Mouse (Mus musculus) megakaryocyte, embryonic 14.5 days (primary cell): Measurements from ENCODE around the gene A630001G21Rik. TPM values are rescaled to one million over a fixed set of nuclear protein-coding genes. Genes with fewer than 3 reads are reported as not detected.

Source experiments
- H3K27me3 ChIP-seq: replicated peaks from 2 replicates; pipeline ENCODE3; 2012; ENCODE audit warnings: inconsistent platforms
- H3K36me3 ChIP-seq: replicated peaks from 2 replicates; pipeline ENCODE3; 2012; ENCODE audit warnings: low read length, inconsistent platforms, mixed read lengths
- H3K4me1 ChIP-seq: 2 replicates; pipeline ENCODE4 v1.6.1; 2012; ENCODE audit warnings: inconsistent platforms
- H3K4me3 ChIP-seq: replicated peaks from 2 replicates; pipeline ENCODE3; 2012; ENCODE audit warnings: moderate library complexity, mild to moderate bottlenecking, inconsistent platforms
- H3K9me3 ChIP-seq: 2 replicates; pipeline ENCODE4 v1.6.1; 2012; ENCODE audit warnings: inconsistent platforms
- FLI1 ChIP-seq: IDR thresholded peaks from 2 replicates; pipeline ENCODE4 v1.6.1; 2012; ENCODE audit warnings: low read length, inconsistent platforms, mixed read lengths
- GATA1 ChIP-seq: IDR thresholded peaks from 3 replicates; pipeline ENCODE4 v1.6.1; 2012; ENCODE audit warnings: mixed read lengths, low read length, inconsistent platforms, borderline replicate concordance
- polyA plus RNA-seq: library from polyadenylated mRNA; stranded (reverse); fragments of >175 nt; gene quantifications from 2 replicates; pipeline ENCODE4 v1.2.3, GENCODE M21; 2012; ENCODE audit warnings: low replicate concordance; ENCODE audit not compliant: insufficient read depth

Gene A630001G21Rik
- polyA plus RNA-seq, 1 experiment: 5.2 TPM

- Histone ChIP-seq H3K4me1 (peaks cover 34% of the 10 kb centered on the region), H3K4me3 (no peak overlapping the region)
- TF ChIP-seq GATA1: no peak
- no peak for TF ChIP-seq FLI1
Observed at GRCm38 (mm10) chr1:85739819-85740218, 38.6 kb downstream of the A630001G21Rik start.

GRCm38 (mm10) chr1:85739000-85739399, 39.4 kb downstream of the A630001G21Rik start:
- Histone ChIP-seq H3K27me3 (no peaks in the 10 kb centered on the region), H3K4me1 (peaks cover 35% of the 10 kb centered on the region), H3K4me3 (no peak overlapping the region), H3K36me3 (peaks cover under 1% of the 10 kb centered on the region), H3K9me3 (peaks cover 5% of the 10 kb centered on the region; the same call in 1 of the 2 replicates)
- TF ChIP-seq FLI1: no peak
- no peak for TF ChIP-seq GATA1

More at GRCm38 (mm10) chr1:85739819-85740218, 38.6 kb downstream of the A630001G21Rik start:
- H3K36me3 ChIP-seq: no peaks in the 10 kb centered on the region
- peaks cover 5% of the 10 kb centered on the region; the same call in 1 of the 2 replicates for H3K9me3 ChIP-seq
- H3K27me3 ChIP-seq: no peaks in the 10 kb centered on the region

GRCm38 (mm10) chr1:85736355-85737184, 41.9 kb downstream of the A630001G21Rik start:
- peaks cover 22% of the 10 kb centered on the region for H3K36me3 ChIP-seq
- H3K4me1 ChIP-seq: peaks cover 49% of the 10 kb centered on the region
- peaks cover 12% of the 10 kb centered on the region for H3K9me3 ChIP-seq
- no peaks in the 10 kb centered on the region for H3K27me3 ChIP-seq
- TF ChIP-seq FLI1: no peak
- TF ChIP-seq GATA1: no peak
- H3K4me3 ChIP-seq: peak overlapping the region; percentile 92

- Histone ChIP-seq H3K4me3 (peak overlapping the region; percentile 92), H3K4me1 (peaks cover 57% of the 10 kb centered on the region), H3K36me3 (peaks cover 31% of the 10 kb centered on the region), H3K9me3 (peaks cover 12% of the 10 kb centered on the region), H3K27me3 (no peaks in the 10 kb centered on the region)
- TF ChIP-seq GATA1: peak; percentile 42; the same call in 1 of the 3 replicates
- TF ChIP-seq FLI1: no peak
Observed at GRCm38 (mm10) chr1:85735463-85736123, 42.9 kb downstream of the A630001G21Rik start.

GRCm38 (mm10) chr1:85734511-85734910, 43.9 kb downstream of the A630001G21Rik start:
- no peaks in the 10 kb centered on the region for H3K27me3 ChIP-seq
- H3K4me1 ChIP-seq: peaks cover 63% of the 10 kb centered on the region
- H3K36me3 ChIP-seq: peaks cover 42% of the 10 kb centered on the region

GRCm38 (mm10) chr1:85732581-85732980, 45.9 kb downstream of the A630001G21Rik start:
- Histone ChIP-seq H3K27me3 (no peaks in the 10 kb centered on the region), H3K4me3 (peak overlapping the region; percentile 31), H3K9me3 (peaks cover 10% of the 10 kb centered on the region), H3K4me1 (peaks cover 66% of the 10 kb centered on the region), H3K36me3 (peaks cover 56% of the 10 kb centered on the region)
- TF ChIP-seq GATA1: no peak
- TF ChIP-seq FLI1: no peak

More at GRCm38 (mm10) chr1:85734511-85734910, 43.9 kb downstream of the A630001G21Rik start:
- peaks cover 12% of the 10 kb centered on the region for H3K9me3 ChIP-seq
- H3K4me3 ChIP-seq: peak overlapping the region; percentile 92
- TF ChIP-seq GATA1: no peak
- no peak for TF ChIP-seq FLI1

GRCm38 (mm10) chr1:85730471-85730870, 48.0 kb downstream of the A630001G21Rik start:
- Histone ChIP-seq H3K4me3 (no peak overlapping the region), H3K36me3 (peaks cover 71% of the 10 kb centered on the region), H3K27me3 (no peaks in the 10 kb centered on the region), H3K4me1 (peaks cover 57% of the 10 kb centered on the region), H3K9me3 (peaks cover 10% of the 10 kb centered on the region)
- TF ChIP-seq GATA1 (no peak), FLI1 (no peak)

GRCm38 (mm10) chr1:85720220-85720893, 58.1 kb downstream of the A630001G21Rik start:
- no peaks in the 10 kb centered on the region for H3K9me3 ChIP-seq
- peaks cover 16% of the 10 kb centered on the region for H3K4me1 ChIP-seq
- no peak for TF ChIP-seq GATA1
- no peak for TF ChIP-seq FLI1
- H3K36me3 ChIP-seq: peaks cover 85% of the 10 kb centered on the region
- H3K4me3 ChIP-seq: no peak overlapping the region
- H3K27me3 ChIP-seq: no peaks in the 10 kb centered on the region

- Histone ChIP-seq H3K36me3 (peaks cover 74% of the 10 kb centered on the region), H3K4me3 (no peak overlapping the region), H3K27me3 (no peaks in the 10 kb centered on the region), H3K9me3 (0 out of 2 replicates have a peak, but pooled peaks cover 4% of the 10 kb centered on the region), H3K4me1 (peaks cover 16% of the 10 kb centered on the region)
- TF ChIP-seq FLI1: no peak
- TF ChIP-seq GATA1: no peak
Observed at GRCm38 (mm10) chr1:85719049-85719448, 59.4 kb downstream of the A630001G21Rik start.
